Mouse (Mus musculus) limb, embryonic 11.5 days (tissue): ENCODE data around the gene Gstm6. TPM values are rescaled to one million over a fixed set of nuclear protein-coding genes. Genes with fewer than 3 reads are reported as not detected.
A peak's percentile ranks its signal among the peaks of the same experiment; 100 is the strongest.
"Not testable (repeated sequence)": the region's sequence is repeated elsewhere in the genome, so short reads cannot be mapped to it uniquely, and the experiment has no call there.

Experiments used
- ATAC-seq: fragments of 200-750 bp; cut with Nextera tagmentation; 2 replicates; pipeline ENCODE4 v1.8.0; 2017; ENCODE audit warnings: low read depth; ENCODE audit not compliant: insufficient number of reproducible peaks, low FRiP score, low TSS enrichment
- DNase-seq: peaks from one replicate; pipeline ENCODE4 v3.0.0-alpha.2; 2015; ENCODE audit warnings: low spot score
- H3K27ac ChIP-seq: fragments of 300-500 bp; sonication (generic); replicated peaks from 2 replicates; pipeline ENCODE4 v1.5.1; 2014; ENCODE audit warnings: low read depth, mild to moderate bottlenecking, low read length
- H3K27me3 ChIP-seq: fragments of 300-500 bp; sonication (generic); 2 replicates; pipeline ENCODE4 v1.6.1; 2014; ENCODE audit warnings: mild to moderate bottlenecking, low read length, mixed read lengths; ENCODE audit not compliant: control insufficient read depth, insufficient read depth
- H3K36me3 ChIP-seq: fragments of 300-500 bp; sonication (generic); 2 replicates; pipeline ENCODE4 v1.6.1; 2014; ENCODE audit warnings: mild to moderate bottlenecking, low read length, moderate library complexity, mixed read lengths; ENCODE audit not compliant: control insufficient read depth, insufficient read depth
- H3K4me1 ChIP-seq: fragments of 300-500 bp; sonication (generic); 2 replicates; pipeline ENCODE4 v1.6.1; 2014; ENCODE audit warnings: low read length, mixed read lengths; ENCODE audit not compliant: control insufficient read depth, insufficient read depth
- H3K4me2 ChIP-seq: fragments of 300-500 bp; sonication (generic); 2 replicates; pipeline ENCODE4 v1.6.1; 2014; ENCODE audit warnings: low read depth, mild to moderate bottlenecking, moderate library complexity; ENCODE audit not compliant: severe bottlenecking
- H3K4me3 ChIP-seq: fragments of 300-500 bp; sonication (generic); 2 replicates; pipeline ENCODE4 v1.5.1; 2014; ENCODE audit warnings: low read depth, low read length
- H3K9ac ChIP-seq: fragments of 300-500 bp; sonication (generic); 2 replicates; pipeline ENCODE4 v1.6.1; 2014; ENCODE audit warnings: mild to moderate bottlenecking, low read length
- H3K9me3 ChIP-seq: fragments of 300-500 bp; sonication (generic); 2 replicates; pipeline ENCODE4 v1.6.1; 2016; ENCODE audit warnings: low read length; ENCODE audit not compliant: control insufficient read depth
- WGBS: fragments of 180-500 bp; shearing (Covaris S2); extraction: QIAGEN DNeasy Blood & Tissue Kit; methylation state at CpG from one replicate; pipeline ENCODE4 v1.1.7; 2014; 5-methylcytosine and 5-hydroxymethylcytosine counted together
- polyA plus RNA-seq: library from polyadenylated mRNA; unstranded; fragments of >200 nt; fragmentation: Nextera tagmentation; extraction: Ambion mirVana; gene quantifications from 2 replicates; pipeline ENCODE4 v1.2.1, GENCODE M21; 2014

The Gstm6 gene
- polyA plus RNA-seq, result 4.9 and 5.6 TPM in 2 replicates

DNA sequence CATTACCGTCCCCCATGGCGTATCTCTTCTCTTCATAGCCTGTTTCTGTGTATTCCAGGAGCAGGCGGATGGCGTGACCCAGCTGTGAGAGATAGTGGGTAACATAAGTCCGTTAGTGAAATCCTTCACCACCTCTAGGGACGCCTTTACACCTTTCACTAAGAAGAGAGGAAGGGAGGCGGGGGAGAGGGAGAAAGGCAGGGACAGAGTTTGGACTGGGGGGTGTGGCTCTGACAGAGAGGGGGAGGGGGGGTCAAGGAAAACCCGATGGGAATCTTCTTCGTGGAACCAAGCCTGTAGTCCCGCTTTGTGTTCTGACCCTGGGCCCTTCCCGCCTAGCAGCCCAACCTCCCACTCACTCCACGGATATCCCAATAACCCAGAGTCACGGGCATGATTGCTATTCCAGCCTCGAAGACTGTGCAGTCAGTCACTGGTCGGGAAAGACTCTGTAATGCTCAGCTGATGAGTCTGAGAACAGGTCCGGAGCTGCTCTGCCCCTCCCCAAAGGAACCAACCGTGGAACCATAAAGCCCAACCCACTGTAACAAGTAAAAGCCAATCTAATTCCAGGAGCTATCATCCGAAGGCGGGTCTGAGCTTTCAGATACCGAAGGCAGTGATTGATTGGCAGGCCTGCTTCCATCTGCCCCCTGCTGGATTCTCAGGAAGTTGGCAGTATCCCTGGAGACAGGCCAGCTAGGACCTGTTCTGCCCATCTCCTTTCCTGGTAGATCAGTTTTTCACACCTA, at the start of gene Gstm6:
Gstm6 (minus strand) TSS at position 511 of the 752 bp plus-strand sequence.
- ATAC-seq, result no peak
- H3K36me3 ChIP-seq, result no peaks in the 10 kb centered on the region
- peak within 1 kb of the TSS; percentile 2; the same call in 1 of the 2 replicates for H3K4me3 ChIP-seq
- H3K4me2 ChIP-seq, result peak within 1 kb of the TSS; percentile 31
- H3K4me1 ChIP-seq, result no peaks in the 10 kb centered on the region
- DNase-seq, result peak; percentile 41
- no peak within 1 kb of the TSS for H3K27ac ChIP-seq
- no peaks in the 10 kb centered on the region for H3K9me3 ChIP-seq
- no peaks in the 10 kb centered on the region for H3K27me3 ChIP-seq
- H3K9ac ChIP-seq, result no peak within 1 kb of the TSS
- 14% methylated on average over 20 of the region's 20 CpGs for WGBS

DNA sequence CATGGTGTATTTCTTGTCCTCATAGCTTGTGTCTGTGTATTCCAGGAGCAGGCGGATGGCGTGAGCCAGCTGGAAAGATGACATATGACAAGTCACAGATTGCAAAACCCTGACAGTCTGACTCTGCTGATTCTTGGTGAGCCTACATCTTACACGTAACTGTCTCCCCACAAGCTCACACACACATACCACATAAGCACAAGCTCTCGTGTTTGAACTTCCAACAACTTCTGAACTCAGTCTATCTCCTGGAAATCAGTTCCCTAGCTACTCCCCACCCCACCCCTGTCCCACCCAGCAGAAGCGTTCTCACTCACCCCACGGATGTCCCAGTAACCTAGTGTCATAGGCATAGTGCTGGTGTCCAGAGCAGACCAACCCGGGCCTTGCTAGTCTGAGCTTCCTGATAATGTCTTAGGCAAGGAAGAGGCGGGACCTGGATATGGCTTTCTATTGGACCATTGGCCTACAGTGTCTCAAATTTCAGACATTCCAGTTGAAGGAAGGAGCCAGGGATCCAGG, 42.6 kb upstream of the Gstm6 start, which contains the start of gene Gstm2:
Gstm2 (minus strand) TSS at position 413 of the 522 bp plus-strand sequence.
- DNase-seq (peak; percentile 36), ATAC-seq (peak; percentile 65; the same call in 1 of the 2 replicates)
- 55% methylated on average over 8 of the region's 8 CpGs for WGBS
- Histone ChIP-seq H3K27ac (no peak within 1 kb of the TSS), H3K4me2 (no peak within 1 kb of the TSS), H3K9ac (no peak within 1 kb of the TSS), H3K36me3 (no peaks in the 10 kb centered on the region), H3K4me3 (no peak within 1 kb of the TSS), H3K4me1 (no peaks in the 10 kb centered on the region), H3K9me3 (no peaks in the 10 kb centered on the region), H3K27me3 (no peaks in the 10 kb centered on the region)

DNA sequence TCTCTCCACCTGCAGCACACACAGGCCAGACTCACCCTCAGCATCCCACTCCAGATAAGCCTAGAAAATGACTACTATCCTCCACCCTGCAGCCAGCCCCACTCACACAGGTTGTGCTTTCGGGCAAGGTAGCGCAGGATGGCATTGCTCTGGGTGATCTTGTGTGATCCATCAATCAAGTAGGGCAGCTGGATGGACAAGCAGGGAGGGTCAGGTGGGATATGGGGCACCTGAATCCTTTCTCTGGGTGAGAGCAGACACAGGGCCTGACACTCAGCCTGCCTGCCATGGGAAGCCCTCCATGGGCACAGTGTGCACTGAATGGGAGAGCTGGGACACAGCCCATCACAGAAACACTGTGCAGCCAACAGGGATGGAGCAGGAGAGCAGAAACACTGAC, 41.6 kb upstream of the Gstm6 start:
- not testable (repeated sequence) for H3K27me3 ChIP-seq, H3K36me3 ChIP-seq, H3K27ac ChIP-seq, H3K4me1 ChIP-seq, DNase-seq, H3K4me2 ChIP-seq, H3K4me3 ChIP-seq, H3K9me3 ChIP-seq, ATAC-seq, H3K9ac ChIP-seq
- 94% methylated on average over 2 of the region's 2 CpGs for WGBS

DNA sequence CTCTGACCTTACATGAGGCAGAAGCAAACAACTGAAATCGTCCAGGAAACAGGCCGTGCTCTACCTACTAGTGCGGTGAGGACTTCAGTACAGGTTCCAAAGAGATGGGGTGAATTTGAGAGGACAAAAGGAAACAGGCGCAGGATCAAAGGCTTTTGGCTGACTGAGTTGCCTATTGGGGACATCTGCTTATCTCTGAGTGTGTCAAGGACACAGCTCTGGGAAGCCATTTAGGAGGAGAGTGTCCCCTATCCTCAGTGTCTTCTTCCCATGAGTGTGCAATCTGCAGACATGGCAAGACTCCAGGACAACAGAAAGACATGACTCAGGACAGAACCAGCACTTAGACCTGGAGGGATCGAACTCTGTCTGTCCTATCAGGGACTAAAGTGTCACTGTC, 40.9 kb upstream of the Gstm6 start:
- no peak for ATAC-seq
- 74% methylated on average over 5 of the region's 5 CpGs for WGBS
- no peak overlapping the region for H3K4me2 ChIP-seq
- no peak for DNase-seq
- no peak overlapping the region for H3K9ac ChIP-seq
- no peaks in the 10 kb centered on the region for H3K27me3 ChIP-seq
- no peak overlapping the region for H3K4me3 ChIP-seq
- H3K9me3 ChIP-seq, result no peaks in the 10 kb centered on the region
- no peaks in the 10 kb centered on the region for H3K4me1 ChIP-seq
- H3K27ac ChIP-seq, result no peak overlapping the region
- no peaks in the 10 kb centered on the region for H3K36me3 ChIP-seq

DNA sequence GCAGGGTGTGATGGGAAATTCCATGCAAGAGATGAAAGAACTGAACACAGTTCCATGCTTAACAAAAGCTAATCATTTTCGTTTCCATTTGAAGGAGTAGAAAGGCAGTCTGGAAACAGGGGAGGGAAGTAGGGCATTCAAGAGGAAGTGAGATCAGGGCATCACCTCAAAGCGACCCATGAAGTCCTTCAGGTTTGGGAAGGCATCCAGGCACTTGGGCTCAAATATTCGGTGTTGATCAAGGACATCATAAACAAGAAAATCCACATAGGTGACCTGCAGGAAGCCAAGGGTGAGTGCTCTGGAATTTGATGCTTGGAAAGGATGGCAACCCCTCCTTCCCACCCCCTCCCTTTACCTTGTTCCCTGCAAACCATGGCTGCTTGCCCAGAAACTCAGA, 40.2 kb upstream of the Gstm6 start:
- Histone ChIP-seq H3K27me3 (no peaks in the 10 kb centered on the region), H3K4me3 (no peak overlapping the region), H3K4me1 (no peaks in the 10 kb centered on the region), H3K36me3 (no peaks in the 10 kb centered on the region), H3K27ac (no peak overlapping the region), H3K4me2 (no peak overlapping the region), H3K9ac (no peak overlapping the region), H3K9me3 (no peaks in the 10 kb centered on the region)
- ATAC-seq, result no peak
- DNase-seq, result no peak
- 80% methylated on average over 3 of the region's 3 CpGs for WGBS

DNA sequence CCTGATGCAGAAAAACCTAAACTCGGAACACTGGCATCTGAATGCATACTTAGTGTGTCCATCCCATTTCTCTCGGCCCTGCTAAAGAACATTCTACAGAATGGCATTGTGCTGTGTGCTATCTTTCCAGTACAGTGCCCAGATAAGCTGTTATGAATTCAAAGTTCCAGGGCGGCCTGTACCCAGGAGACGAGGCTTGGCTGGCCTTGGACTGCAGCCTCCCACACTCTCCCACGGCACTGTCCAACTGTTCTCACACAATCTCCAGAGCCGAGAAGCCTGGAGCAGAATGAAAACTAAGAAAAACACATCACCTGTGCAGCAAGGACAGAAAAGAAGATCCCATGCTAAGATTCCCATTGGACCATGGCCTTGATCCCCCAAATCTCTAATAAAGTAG, 39.2 kb upstream of the Gstm6 start:
- H3K27ac ChIP-seq, result no peak overlapping the region
- H3K27me3 ChIP-seq, result no peaks in the 10 kb centered on the region
- no peaks in the 10 kb centered on the region for H3K36me3 ChIP-seq
- DNase-seq (no peak), ATAC-seq (no peak)
- no peaks in the 10 kb centered on the region for H3K4me1 ChIP-seq
- no peaks in the 10 kb centered on the region for H3K9me3 ChIP-seq
- no peak overlapping the region for H3K4me3 ChIP-seq
- no peak overlapping the region for H3K4me2 ChIP-seq
- 87% methylated on average over 6 of the region's 6 CpGs for WGBS
- H3K9ac ChIP-seq, result no peak overlapping the region

DNA sequence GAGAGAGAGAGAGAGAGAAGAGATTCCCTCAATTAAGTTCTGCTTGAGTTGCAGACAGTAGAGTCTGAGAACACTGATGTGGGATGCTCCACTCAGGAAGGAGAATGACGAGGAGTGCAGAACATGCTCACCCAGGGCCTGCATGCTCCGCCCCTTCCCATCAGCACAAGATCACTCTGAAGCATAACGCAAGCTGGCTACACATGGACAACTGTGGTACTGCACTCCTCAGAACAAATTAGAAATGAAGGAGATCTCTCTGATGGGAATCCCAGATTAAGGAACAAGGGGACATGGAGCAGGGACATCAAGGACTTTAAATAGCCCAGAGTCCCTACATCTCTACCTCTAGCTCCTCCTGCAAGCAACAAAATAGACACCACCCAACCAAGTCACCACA, 37.7 kb upstream of the Gstm6 start:
- 80% methylated on average over 3 of the region's 3 CpGs for WGBS
- no peaks in the 10 kb centered on the region for H3K36me3 ChIP-seq

DNA sequence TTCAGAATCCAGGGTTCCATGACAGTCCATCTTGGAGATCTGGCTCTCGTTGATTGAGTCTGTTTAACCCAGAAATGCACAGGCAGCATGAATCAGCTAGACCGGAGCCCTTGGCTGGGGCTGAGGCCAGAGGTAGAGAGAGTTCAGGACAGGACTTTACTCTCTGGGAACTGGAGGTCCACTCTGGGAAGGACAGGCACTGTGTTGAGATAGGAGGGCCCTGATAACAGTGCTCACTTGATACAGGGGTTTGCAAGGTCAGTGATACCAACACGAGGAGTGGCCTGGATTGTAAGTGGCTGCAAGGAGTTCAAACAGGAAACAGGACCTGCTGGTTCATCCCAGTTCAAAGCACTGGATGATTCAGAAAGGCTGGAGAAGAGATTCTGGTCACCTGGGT, 34.1 kb upstream of the Gstm6 start:
- Histone ChIP-seq H3K9ac (no peak overlapping the region), H3K4me1 (no peaks in the 10 kb centered on the region), H3K9me3 (no peaks in the 10 kb centered on the region), H3K36me3 (no peaks in the 10 kb centered on the region), H3K4me2 (no peak overlapping the region), H3K27me3 (no peaks in the 10 kb centered on the region), H3K27ac (no peak overlapping the region), H3K4me3 (no peak overlapping the region)
- no peak for DNase-seq
- 78% methylated on average over 3 of the region's 3 CpGs for WGBS
- ATAC-seq, result no peak

More for the DNA sequence above, 37.7 kb upstream of the Gstm6 start:
- no peak overlapping the region for H3K4me2 ChIP-seq
- no peak for ATAC-seq
- no peak overlapping the region for H3K27ac ChIP-seq
- H3K9ac ChIP-seq, result no peak overlapping the region
- no peak overlapping the region for H3K4me3 ChIP-seq
- H3K9me3 ChIP-seq, result no peaks in the 10 kb centered on the region
- no peaks in the 10 kb centered on the region for H3K4me1 ChIP-seq
- no peak for DNase-seq
- H3K27me3 ChIP-seq, result no peaks in the 10 kb centered on the region
